Mouse (Mus musculus) T-cell, adult 2 months (primary cell): Measurements from ENCODE around the gene Paqr7.

ENCODE experiments used
- DNase-seq: peaks from one replicate; pipeline ENCODE4 v3.0.0; 2022; ENCODE audit warnings: low spot score

The Paqr7 gene

DNA sequence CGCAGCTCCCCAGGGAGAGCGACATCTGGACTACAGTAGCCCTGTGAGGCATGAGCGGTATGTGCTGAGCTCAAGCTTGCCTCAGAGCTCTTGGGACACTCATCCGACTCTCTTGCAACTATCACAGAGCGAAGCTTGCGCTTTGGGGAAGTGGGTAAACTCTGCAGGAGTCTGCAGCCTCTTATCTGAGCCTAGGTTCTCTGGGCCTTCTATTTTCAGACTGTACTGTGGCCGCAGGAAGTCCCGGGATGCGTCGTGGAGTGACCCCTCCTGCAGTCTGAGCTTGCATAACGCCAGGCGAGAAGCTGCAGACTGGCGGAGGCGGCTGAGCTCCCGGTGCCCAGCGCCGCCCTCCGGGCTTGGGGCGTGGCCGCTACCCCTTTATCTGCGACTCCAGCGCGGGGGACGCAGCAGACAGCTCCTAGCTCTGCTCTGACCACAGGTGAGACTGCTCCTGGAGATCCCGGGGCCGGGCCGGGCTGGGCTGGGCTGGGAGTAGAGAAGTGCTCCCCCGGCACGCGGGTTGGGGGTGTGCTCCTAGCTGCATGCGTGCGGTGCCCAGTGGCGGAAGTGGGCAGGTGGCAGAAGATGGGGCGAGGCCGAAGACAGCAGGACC, at the start of gene Paqr7:
Gene Paqr7 (plus strand): TSS at position 103 of the 616 bp plus-strand sequence.
- peak; percentile 38 for DNase-seq

DNA sequence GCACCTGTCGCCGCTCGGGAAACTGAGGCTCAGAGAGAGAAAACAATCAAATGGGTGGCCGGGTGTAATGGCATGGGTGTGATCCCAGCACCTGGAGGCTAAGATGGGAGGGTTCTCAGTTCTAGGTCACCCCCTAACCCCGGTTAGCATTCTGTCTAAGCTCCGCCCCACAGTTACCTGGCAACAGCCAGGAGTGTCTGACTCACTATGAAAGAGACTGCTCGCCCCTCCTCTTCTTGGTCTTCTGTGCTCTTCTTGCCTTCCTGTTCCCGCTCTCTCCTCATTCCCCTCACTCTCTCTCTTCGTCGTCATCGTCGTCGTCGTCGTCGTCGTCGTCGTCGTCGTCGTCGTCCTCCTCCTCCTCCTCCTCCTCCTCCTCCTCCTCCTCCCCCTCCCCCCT, 48.5 kb upstream of the Paqr7 start:
- DNase-seq, result peak; percentile 9

DNA sequence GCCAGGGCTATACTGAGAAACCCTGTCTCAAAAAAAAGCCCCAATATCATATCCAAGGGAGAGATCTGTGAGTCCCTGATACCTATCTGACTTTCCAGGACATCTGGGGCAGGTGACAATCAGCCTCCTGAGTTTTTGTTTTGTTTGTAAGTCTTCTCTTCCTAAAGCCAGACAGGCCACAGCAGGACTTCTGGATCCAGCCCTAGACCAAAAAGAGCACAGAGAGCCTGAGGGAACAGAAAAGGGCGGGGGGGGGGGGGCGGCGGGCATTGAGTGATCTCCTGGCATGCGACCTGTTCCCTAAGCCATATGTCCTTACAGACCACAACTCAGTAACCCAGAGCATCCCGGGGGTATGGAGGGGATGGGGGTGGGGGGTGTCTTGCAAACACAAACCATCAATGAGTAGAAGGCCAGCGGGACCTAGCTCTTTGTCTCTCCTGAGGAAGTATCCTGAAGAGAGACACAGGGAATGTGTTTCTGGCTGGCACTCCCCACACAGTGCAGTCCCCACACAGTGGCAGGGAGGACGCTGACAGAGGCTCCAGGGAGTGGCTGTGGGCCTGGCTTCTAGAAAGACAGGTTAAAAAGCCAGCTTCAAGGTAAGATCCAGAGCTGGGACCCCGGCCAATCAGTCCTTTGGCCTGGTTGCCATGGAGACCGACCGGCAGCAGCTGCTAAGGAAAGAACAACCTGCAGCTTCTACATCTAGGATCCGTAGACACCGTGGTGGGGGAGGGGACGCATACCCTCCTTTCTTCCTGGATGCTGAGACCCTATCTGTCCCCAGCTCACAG, 46.7 kb upstream of the Paqr7 start:
- no peak for DNase-seq

DNA sequence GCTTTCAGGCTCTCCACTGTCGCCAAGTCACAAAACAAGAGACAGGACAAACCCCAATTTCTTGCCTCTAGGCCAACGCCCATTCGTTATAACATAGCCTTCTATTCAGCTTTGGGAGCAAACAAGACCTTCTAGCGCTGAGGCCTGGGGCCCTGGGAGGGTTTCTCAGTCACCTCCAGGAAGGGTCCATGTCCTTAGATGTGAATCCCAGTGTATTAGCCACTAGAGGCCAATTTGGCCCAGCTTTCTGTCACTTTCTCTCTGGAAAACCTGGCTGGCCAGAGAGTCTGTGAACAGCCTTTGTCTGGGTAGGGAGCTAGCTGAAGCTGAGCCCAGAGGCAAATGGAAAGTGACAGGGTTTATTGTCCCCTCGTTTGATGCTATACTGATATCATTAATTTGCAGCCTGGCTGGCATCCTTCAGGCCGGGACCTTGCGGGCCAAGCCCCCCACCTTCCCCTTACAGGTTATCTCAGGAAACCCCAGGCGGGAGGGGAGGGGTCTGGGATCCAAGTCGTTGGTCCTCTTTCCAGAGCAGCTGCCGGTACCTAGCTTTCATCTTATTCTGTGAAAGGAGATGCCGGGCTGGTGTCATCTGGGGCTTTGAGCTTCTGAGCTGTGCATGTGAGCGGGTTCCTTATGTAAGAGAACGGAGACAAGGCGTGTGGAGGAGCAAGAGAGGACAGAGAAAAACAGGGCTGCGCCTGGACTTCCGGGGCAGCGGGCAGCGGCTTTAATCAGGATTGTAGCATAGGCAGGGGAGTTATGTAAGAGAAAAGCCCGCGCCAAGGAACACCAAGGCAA, 45.9 kb upstream of the Paqr7 start:
- DNase-seq, result no peak

DNA sequence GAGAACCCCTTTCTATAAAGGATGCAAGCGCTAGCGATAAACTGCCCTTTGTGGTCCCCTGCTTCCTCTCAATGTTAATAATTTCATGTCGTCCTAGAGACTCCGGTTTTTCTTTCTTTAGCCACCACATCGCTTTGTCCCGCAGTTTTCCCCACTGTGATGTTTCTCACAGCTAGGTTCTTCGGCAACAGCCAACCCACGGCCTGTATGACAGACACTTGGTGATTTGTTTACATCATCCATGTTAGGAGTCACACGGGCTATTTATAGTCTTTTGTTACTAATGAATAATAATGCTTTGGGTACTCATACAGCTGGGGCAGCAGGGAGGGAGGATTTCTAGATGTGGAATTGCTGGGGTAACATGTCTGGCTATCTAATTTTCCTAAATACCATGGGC, 45.0 kb upstream of the Paqr7 start:
- no peak for DNase-seq

DNA sequence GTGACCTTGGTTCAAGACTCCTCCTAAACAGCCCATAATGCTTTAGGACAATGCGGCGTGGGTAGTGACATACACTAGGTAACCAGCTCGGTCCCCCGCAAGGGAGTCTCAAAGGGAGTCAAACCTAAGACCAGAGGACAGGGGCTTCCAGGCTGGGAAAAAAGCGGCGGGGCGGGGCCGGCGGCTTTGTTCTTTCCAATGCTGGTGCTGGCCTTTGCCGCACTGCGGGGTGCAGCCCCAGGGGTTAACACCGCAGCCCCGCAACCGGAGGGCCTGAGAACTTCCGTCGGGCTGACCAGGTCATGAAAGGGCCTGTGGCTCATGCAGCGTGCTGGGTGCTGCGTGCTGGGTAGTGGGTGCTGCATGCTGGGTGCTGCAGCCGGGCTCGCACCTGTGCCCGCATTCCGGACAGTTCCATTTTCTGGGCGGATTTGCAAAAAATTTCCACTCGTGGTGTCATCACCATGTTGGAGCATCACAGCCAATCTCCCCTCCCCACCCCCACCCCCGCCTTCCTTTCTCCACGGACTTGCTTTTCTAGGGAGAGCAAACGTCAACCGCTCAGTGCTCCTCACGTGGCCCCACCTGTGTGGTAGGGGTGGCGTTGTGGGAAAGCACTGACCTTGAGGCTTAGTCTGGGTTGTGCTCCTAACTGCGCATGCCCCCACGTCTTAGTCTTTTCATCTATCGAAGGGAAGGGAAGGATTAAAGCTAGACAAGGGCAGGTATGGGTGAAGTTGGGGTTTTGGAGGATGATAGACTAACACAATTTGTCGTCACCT, 42.7 kb upstream of the Paqr7 start:
- peak; percentile 40 for DNase-seq

DNA sequence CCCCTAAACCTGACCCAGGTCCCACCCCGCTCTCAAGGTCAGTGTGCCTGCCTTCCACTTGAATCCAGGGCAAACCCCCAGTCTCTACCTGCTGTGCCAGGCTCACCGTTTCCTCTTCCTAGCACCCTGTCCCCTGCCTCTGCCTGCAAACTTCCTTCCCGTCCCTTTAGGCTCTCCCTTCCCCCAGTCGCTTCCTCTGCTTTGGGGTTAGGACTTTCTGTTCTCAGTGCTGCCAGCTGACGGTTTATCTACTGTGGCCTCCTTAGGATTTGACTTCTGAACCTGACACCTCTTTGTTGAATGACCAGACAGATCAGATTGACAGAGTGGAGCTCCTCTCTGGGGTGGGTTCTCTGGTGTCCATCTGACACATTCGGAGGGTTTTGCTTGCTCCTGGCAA, 41.2 kb upstream of the Paqr7 start:
- DNase-seq, result no peak

DNA sequence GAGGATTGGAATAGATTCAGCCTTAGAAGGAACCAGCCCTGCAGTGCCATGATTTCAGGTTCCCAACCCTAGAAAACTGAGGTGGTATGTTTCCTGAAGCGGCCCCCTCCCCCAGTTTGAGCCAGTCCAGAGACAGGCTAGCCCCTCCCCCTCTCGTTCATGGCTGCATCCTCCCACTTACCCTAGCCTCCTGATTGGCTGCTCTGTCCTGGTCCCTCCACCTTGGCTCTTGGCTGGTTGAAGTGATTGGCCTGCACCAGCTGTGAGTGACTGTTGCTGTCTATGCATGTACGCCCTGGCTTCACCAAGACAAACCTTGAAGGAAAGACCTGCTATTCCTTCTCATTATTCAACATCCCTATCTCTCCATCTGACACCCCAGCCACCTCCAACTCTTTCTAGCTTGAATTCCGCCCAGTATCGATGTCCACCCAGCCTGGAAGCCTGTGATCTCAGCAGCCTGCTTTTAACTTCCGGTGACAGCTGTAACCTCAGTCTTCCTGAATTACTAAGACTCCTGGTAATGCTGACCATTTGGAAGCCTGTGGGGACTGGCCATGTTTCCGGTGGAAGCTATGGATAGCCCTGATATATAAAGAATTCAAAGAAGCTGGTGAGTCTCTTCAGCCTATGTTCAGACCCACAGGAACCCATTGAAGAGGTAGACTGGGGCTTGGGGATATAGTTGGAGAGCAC, 39.2 kb upstream of the Paqr7 start:
- DNase-seq, result no peak

DNA sequence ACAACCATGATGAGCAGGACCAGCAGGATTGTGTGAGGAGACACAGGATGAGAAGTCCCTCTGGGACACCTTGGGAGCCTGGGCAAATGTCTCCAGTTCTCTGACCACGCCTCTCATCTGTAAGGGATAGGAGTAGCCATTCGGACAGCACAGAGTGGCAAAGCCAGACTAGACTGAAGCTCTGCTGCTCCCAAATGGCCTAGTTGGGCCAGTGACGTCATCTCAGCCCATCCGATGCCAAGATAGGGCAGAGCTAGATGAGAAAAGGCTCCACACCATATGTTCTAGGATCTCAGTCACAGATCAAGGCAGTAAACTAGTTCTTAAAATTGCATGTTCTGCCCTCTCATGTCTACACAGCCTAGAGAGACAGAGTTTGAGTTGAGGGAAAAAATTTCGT, 37.6 kb upstream of the Paqr7 start:
- no peak for DNase-seq

DNA sequence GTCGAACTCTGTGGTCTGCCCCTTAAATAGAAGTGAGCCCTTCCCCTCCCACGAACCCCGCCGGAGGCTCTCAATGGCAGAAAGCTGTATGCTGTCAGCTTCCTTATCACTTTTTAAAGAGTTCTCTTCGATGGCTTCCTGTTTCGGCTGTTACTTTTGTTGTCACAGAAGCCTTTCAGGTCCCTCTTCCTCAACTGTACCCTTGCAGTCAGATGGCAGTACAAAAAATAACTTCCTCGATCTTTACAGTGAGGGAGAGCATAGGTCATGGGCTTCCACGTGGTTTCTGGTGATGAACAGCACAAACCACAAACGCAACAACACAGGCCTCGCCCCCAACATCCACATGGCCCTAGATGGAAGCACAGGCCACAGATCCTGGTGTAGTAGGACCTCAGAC, 36.2 kb upstream of the Paqr7 start:
- DNase-seq, result peak; percentile 63

DNA sequence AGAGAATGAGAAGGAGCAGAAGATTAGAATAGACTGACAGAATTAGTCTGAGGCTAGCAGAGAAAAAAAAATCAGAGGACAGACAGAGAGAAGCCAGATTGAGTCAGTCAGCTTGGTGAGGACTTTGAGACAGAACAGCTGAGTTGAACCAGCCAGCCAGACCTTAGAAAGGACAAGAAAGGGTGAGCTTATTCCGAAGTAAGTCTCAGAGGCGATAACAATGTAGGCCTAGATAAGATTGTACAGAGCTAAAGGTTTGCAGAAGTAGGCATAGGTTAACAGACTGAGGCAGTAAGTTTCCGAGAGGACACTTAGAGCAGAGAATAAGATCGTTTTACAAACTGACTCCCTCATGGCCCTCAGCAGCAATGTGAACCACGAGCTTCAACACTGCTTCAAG, 35.2 kb upstream of the Paqr7 start:
- no peak for DNase-seq

DNA sequence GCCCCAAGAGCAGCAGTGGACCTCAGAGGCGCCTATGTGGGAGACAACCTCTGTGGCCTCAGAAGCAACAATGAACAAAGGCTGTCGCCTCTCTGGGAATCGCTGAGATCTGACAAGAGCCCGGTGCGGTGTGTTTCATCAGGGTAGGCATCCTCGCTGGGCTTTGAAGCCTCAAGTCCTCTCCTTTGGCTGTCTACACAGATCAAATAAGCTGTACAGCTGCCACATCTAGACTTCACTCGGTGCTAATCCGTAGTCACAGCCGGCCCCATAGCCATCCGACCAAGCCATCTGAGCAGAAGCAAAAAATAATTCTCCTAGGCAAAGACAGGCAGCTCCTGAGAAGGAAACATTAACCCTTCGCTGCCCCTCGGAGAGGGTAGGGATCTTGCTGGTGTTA, 30.7 kb upstream of the Paqr7 start:
- DNase-seq, result no peak

DNA sequence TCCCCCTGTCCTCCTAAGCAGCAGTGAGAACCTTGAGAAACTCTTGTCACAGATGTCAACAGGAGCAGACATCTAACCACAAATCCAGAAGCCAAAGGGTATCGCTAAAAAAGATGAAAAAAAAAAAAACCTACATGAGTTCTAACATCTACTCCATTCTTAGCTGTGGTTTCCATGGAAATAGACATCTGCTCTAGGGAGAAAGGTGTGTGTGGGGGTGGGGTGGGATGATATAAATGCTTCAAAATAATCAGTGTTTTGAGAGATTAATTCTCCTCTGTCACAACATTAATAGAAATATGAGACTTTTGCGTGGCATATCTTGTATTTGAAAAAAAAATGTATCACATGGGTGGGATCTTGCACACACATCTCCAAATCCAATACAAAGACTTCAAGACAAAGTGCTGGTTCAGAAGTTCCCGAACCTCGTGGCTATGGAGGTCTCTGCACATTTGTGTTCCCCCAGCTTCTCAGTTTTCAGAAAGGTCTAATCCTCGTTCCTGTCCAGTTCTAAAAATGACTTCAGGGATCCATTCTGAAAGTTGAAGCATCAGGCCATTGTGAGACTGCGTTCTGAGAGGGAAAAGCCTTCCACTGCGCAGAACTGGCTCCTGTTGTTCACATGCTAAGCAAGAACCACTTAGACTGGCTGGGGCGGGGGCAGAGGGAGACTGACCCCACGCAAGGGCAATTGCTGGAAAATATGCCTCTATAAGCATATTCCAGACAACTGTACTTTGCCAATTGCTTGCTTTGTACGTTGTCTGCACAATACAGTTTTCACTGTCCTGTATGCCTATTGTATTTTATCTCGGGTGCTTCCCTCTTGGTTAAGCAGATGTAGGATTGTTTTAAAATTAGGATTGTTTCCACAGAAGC, 29.9 kb upstream of the Paqr7 start:
- no peak for DNase-seq

DNA sequence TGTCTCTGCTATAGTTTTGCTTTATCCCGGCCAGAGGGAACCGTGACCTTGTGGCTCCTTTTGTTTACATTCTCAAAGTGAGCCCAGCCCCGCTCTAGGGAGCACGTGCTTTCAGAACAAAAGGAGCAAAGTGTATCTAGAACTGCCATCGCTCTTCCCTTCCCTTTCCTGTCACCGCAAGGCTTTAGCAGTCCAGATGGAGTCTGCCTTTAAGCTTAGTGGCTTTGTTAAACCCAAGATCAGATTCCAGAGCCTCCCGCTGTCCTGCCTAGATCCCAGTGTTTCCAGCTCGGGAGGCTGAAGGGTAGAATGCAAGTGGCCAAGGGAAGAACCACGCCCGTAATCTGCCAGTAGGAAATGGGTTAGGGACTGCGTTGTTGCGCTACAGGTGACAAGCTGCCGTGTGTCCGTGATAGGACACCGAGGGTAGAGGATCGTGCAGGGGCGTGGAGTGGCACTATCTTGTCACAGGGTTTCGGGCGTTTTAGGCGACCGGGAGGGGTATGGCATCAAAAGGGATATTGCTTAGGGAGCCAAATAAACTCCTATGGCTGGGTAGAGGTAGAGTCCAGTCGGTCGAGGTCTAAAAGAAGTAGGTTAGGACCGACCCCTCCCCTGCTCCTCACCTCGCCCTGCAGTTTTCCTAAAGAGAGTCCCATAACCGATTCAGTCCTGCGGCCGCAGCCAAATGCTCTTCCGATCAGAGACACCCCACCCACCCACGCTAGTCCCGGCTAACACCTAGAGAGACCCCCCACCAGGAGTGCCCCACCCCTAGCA, 28.9 kb upstream of the Paqr7 start:
- peak; percentile 19 for DNase-seq

DNA sequence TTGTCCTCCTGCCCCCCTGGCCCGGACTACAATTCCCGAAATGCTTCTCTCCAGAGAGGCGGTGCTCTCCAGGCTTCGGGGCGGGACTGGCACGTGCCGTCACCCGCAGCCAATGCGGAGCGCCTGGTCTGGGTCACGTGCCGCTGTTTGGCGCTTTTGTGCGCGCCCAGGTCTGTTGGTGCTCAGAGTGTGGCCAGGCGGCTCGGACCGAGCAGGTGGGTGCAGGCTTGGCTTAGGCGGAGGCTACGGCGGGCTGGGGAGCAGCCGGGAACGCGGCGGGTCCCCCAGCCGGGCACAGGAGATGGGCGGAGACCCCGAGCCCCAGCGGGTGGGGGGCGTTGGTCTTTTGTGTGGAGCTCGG, 28.3 kb upstream of the Paqr7 start, which contains the start of gene Stmn1:
Gene Stmn1 (plus strand): TSS at position 106 of the 361 bp plus-strand sequence.
- DNase-seq, result peak; percentile 86

DNA sequence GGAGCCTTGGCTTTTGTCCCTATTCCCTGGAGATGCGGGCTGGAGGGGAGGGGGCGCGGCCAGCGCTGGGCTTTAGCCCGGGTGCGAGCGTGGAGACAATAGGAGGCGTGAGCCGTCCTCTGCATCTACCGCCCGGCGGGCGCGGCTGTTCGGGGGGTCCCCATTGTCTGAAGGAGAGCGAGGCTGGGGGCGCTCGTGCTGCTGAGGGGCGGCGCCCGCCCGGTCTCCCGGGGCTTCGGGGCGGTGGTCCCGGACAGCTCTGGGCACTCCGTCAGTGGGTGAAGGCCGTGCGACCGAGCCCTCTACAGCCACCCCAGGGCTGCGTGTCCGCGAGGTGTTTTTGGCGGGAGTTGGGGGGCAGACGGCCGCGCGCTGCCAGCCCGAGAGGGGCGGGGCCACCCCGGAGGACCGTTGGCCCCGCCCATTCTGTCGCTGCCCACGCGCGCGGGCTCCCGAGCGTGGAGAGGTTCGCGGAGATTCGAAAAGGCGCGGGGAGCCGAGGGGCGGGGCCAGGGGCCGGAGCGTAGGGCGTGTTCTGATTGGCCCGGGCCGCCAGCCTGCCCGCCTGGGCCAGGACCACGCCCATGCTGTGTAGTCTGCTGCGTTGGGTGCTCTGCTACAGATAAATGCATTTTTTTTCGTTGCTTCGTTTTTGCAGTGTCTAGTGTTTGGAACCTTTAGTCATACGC, 27.8 kb upstream of the Paqr7 start:
- peak; percentile 91 for DNase-seq

DNA sequence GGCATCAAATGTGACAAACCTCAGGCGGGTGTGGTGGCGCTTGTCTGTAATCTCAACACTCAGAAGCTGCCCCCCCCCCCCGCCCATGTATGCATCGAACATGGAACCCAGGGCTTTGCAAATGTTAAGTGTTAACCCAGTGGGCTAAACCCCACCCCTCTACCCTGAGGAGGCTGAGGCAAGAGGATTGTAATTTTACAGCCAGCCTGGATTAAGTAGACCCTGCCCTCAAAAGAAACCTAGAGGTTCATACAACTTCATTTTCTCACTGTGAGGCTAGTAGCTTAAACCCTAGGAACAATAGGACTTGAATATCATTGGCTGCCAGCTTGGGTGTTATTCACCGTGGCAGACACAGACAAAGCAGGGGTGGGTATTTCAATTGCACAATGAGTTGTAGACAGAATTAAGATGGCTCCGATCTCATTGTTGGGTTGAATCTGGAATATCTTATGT, 27.1 kb upstream of the Paqr7 start:
- DNase-seq, result no peak

DNA sequence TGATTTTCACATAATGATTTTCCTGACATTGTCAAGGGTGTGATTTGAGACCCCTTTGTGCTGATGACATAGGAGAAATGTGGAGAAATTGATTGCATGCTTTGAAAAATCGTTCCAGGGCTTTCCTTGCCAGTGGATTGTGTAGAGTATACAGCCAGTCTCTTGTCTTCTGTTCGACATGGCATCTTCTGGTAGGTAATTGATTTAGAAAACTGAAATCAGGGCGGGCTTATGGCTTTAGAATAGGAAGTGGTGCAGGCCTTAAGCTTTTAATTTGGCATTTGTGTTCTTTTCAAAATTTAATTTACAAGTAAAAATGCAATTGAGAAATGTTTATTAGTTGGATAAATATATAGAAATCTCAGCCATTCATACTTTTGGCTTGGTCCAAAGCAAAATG, 26.5 kb upstream of the Paqr7 start:
- DNase-seq, result no peak

DNA sequence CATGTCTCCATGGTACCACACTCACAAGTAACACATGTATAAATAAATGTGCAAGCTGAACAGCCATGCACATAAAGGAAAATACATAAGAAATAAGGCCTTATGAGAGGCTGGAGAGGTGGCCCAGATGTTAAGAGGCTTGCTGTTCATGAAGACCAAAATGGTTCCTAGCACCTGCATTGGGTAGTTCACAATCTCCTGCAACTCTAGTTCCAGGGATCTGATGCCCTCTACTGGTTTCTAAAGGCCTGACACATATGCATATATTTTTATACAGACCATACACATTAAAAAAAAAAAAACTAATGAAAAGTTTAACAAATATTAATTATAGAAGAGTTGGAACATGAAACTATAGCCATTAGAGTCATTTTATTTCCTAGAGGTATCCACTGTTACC, 25.0 kb upstream of the Paqr7 start:
- DNase-seq, result no peak
